Mouse (Mus musculus) intestine, postnatal 0 days (tissue): ENCODE measurements around the gene Irf7. TPM values are rescaled to one million over a fixed set of nuclear protein-coding genes. Genes with fewer than 3 reads are reported as not detected.
A peak's percentile ranks its signal among the peaks of the same experiment; 100 is the strongest.

Experiments used
- ATAC-seq: fragments of 200-750 bp; cut with Nextera tagmentation; 2 replicates; pipeline ENCODE4 v1.8.0; 2017; ENCODE audit warnings: mild to moderate bottlenecking, moderate TSS enrichment, moderate library complexity
- H3K27ac ChIP-seq: fragments of 300-500 bp; sonication (generic); 2 replicates; pipeline ENCODE4 v1.5.1; 2014; ENCODE audit warnings: mild to moderate bottlenecking, low read depth, low read length, moderate library complexity
- H3K27me3 ChIP-seq: fragments of 300-500 bp; sonication (generic); replicated peaks from 2 replicates; pipeline ENCODE4 v1.6.1; 2014; ENCODE audit warnings: low read length, mixed read lengths; ENCODE audit not compliant: control insufficient read depth, insufficient read depth
- H3K36me3 ChIP-seq: fragments of 300-500 bp; sonication (generic); 2 replicates; pipeline ENCODE4 v1.6.1; 2014; ENCODE audit warnings: mild to moderate bottlenecking, moderate library complexity; ENCODE audit not compliant: control insufficient read depth, insufficient read depth
- H3K4me1 ChIP-seq: fragments of 300-500 bp; sonication (generic); replicated peaks from 2 replicates; pipeline ENCODE4 v1.6.1; 2014; ENCODE audit warnings: antibody characterized with exemption, low read length, mixed read lengths; ENCODE audit not compliant: control insufficient read depth, insufficient read depth
- H3K4me2 ChIP-seq: fragments of 300-500 bp; sonication (generic); replicated peaks from 2 replicates; pipeline ENCODE4 v1.6.1; 2014; ENCODE audit warnings: low read depth, mild to moderate bottlenecking, moderate library complexity
- H3K4me3 ChIP-seq: fragments of 300-500 bp; sonication (generic); 2 replicates; pipeline ENCODE4 v1.5.1; 2014; ENCODE audit warnings: low read depth, low read length
- H3K9ac ChIP-seq: fragments of 300-500 bp; sonication (generic); 2 replicates; pipeline ENCODE4 v1.6.1; 2014; ENCODE audit warnings: mild to moderate bottlenecking, low read depth, low read length
- H3K9me3 ChIP-seq: fragments of 300-500 bp; sonication (generic); 2 replicates; pipeline ENCODE4 v1.6.1; 2016; ENCODE audit warnings: mixed run types; ENCODE audit not compliant: control insufficient read depth
- CTCF ChIP-seq: sonication (generic); IDR thresholded peaks from 2 replicates; pipeline ENCODE4 v1.5.1; 2016; ENCODE audit warnings: low read depth, mild to moderate bottlenecking, control low read depth, antibody characterized with exemption, moderate library complexity
- WGBS: fragments of 180-500 bp; shearing (Covaris S2); extraction: QIAGEN DNeasy Blood & Tissue Kit; methylation state at CpG from one replicate; pipeline ENCODE4 v1.1.7; 2014; 5-methylcytosine and 5-hydroxymethylcytosine counted together
- polyA plus RNA-seq: library from polyadenylated mRNA; unstranded; fragments of >200 nt; fragmentation: Nextera tagmentation; extraction: Ambion mirVana; gene quantifications from 2 replicates; pipeline ENCODE4 v1.2.1, GENCODE M21; 2015

Gene Irf7
- polyA plus RNA-seq, 1 experiment from 2014 or later: 124 TPM

GRCm38 (mm10) chr7:141301386-141301785, 35.1 kb upstream of the Irf7 start:
- 82% methylated on average over 9 of the region's 9 CpGs for WGBS
- no peaks in the 10 kb centered on the region for H3K27me3 ChIP-seq
- H3K4me1 ChIP-seq: no peaks in the 10 kb centered on the region
- H3K27ac ChIP-seq: peak overlapping the region; percentile 66
- peak; percentile 42 for ATAC-seq
- no peak overlapping the region for H3K4me3 ChIP-seq
- no peak for TF ChIP-seq CTCF
- no peak overlapping the region for H3K9ac ChIP-seq
- H3K9me3 ChIP-seq: no peaks in the 10 kb centered on the region
- no peak overlapping the region for H3K4me2 ChIP-seq
- H3K36me3 ChIP-seq: peaks cover 60% of the 10 kb centered on the region

DNA sequence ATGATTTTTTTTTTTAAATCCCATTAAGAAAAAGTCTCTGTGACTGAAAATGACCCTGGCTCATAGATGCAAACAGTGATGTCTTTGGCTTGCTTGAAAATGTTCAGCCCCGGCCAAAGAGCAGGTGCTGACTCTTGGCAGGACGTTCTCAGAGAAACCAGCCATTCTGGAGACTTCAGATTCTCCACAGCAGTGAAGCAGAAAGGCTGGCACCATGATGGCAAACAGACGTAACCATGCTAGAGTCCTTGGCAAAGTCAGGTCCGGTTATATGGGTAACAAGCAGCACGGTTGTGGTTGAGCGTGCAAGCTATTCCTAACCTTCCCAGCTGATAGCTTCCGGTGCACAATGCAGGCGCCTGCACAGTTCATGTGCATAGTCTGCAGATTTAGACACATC, 32.9 kb upstream of the Irf7 start:
- no peaks in the 10 kb centered on the region for H3K9me3 ChIP-seq
- no peak overlapping the region for H3K4me2 ChIP-seq
- H3K9ac ChIP-seq: no peak overlapping the region
- peaks cover 12% of the 10 kb centered on the region; the same call in 1 of the 2 replicates for H3K27me3 ChIP-seq
- 94% methylated on average over 8 of the region's 8 CpGs for WGBS
- no peaks in the 10 kb centered on the region; the same call in 1 of the 2 replicates for H3K4me1 ChIP-seq
- H3K4me3 ChIP-seq: no peak overlapping the region
- peaks cover 38% of the 10 kb centered on the region for H3K36me3 ChIP-seq
- ATAC-seq: no peak
- no peak overlapping the region for H3K27ac ChIP-seq
- no peak for TF ChIP-seq CTCF

DNA sequence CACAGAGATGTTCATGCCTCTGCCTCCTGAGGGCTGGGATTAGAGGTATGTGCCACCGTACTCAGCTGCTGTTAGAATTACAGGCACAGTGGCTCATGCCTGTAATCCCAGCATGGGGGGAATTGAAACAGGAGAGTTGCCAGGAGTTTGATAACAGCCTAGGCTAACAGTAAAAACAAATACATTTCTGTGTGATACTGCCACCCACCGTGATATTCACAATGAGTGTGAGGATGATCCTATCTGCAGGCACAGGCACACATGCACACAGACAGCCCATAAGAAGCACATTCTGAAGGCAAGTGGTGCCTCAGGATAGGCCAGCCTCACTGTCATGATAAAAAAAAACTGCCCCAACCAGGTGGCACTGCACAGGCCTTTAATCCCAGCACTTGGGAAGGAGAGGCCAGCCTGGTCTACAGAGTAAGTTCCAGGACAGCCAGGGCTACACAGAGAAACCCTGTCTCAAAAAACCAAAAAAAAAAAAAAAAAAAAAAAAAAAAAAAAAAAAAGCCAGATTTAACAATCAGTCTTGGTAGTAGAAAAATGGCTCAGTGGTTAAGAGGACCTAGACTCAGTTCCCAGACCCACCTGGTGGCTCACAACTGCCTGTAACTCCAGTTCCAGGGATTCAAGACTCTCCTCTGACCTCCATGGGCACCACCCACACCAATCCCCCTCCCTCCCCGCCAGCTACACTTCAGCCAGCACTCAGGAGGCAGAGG, 31.8 kb upstream of the Irf7 start:
- H3K9me3 ChIP-seq: no peaks in the 10 kb centered on the region
- WGBS: 76% methylated on average over 3 of the region's 3 CpGs
- no peak overlapping the region for H3K9ac ChIP-seq
- no peak for TF ChIP-seq CTCF
- no peak overlapping the region for H3K4me2 ChIP-seq
- no peak overlapping the region for H3K4me3 ChIP-seq
- H3K27ac ChIP-seq: no peak overlapping the region
- no peak for ATAC-seq
- peaks cover 22% of the 10 kb centered on the region for H3K27me3 ChIP-seq
- no peaks in the 10 kb centered on the region; the same call in 1 of the 2 replicates for H3K4me1 ChIP-seq
- H3K36me3 ChIP-seq: peaks cover 29% of the 10 kb centered on the region

DNA sequence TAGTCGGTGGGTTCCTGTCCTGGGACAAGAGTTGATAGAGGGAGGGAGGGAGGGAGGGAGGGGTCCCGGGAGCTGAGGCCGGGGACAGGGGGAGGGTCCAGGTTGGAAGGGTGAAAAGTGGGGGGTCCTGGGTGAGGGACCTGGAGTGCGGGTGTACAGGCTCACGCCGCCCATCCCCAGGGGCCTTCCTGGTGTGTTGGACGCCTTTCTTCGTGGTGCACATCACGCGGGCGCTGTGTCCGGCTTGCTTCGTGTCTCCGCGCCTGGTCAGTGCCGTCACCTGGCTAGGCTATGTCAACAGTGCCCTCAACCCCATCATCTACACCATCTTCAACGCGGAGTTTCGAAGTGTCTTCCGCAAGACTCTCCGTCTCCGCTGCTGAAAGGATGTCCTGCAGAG, 28.2 kb upstream of the Irf7 start:
- peak overlapping the region; percentile 61 for H3K4me2 ChIP-seq
- WGBS: 13% methylated on average over 22 of the region's 22 CpGs
- H3K9me3 ChIP-seq: no peaks in the 10 kb centered on the region
- ATAC-seq: no peak
- peaks cover 42% of the 10 kb centered on the region for H3K27me3 ChIP-seq
- H3K4me1 ChIP-seq: peaks cover 5% of the 10 kb centered on the region; the same call in 1 of the 2 replicates
- H3K9ac ChIP-seq: no peak overlapping the region
- H3K36me3 ChIP-seq: peaks cover 10% of the 10 kb centered on the region; the same call in 1 of the 2 replicates
- H3K4me3 ChIP-seq: peak overlapping the region; percentile 27
- no peak for TF ChIP-seq CTCF
- H3K27ac ChIP-seq: no peak overlapping the region

DNA sequence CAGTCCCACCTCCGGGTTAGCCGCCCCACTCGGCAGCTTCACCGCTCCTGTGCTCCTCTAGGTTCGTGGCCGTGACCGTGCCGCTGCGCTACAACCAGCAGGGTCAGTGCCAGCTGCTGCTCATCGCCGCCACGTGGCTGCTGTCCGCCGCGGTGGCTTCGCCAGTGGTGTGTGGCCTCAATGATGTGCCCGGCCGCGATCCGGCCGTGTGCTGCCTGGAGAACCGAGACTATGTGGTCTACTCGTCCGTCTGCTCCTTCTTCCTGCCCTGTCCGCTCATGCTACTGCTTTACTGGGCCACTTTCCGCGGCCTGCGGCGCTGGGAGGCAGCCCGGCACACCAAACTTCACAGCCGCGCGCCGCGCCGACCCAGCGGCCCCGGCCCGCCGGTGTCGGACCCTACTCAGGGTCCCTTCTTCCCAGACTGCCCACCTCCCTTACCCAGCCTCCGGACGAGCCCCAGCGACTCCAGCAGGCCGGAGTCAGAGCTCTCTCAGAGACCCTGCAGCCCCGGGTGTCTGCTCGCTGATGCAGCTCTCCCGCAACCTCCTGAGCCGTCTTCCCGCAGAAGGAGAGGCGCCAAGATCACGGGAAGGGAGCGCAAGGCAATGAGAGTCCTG, 27.7 kb upstream of the Irf7 start:
- 1% methylated on average over 53 of the region's 53 CpGs for WGBS
- TF ChIP-seq CTCF: peak; percentile 47
- Histone ChIP-seq H3K4me1 (peaks cover 5% of the 10 kb centered on the region; the same call in 1 of the 2 replicates), H3K27me3 (peaks cover 42% of the 10 kb centered on the region), H3K9me3 (no peaks in the 10 kb centered on the region), H3K36me3 (peaks cover 10% of the 10 kb centered on the region; the same call in 1 of the 2 replicates), H3K4me2 (peak overlapping the region; percentile 61), H3K9ac (peak overlapping the region; percentile 42), H3K4me3 (peak overlapping the region; percentile 27), H3K27ac (no peak overlapping the region)
- peak; percentile 15; the same call in 1 of the 2 replicates for ATAC-seq

DNA sequence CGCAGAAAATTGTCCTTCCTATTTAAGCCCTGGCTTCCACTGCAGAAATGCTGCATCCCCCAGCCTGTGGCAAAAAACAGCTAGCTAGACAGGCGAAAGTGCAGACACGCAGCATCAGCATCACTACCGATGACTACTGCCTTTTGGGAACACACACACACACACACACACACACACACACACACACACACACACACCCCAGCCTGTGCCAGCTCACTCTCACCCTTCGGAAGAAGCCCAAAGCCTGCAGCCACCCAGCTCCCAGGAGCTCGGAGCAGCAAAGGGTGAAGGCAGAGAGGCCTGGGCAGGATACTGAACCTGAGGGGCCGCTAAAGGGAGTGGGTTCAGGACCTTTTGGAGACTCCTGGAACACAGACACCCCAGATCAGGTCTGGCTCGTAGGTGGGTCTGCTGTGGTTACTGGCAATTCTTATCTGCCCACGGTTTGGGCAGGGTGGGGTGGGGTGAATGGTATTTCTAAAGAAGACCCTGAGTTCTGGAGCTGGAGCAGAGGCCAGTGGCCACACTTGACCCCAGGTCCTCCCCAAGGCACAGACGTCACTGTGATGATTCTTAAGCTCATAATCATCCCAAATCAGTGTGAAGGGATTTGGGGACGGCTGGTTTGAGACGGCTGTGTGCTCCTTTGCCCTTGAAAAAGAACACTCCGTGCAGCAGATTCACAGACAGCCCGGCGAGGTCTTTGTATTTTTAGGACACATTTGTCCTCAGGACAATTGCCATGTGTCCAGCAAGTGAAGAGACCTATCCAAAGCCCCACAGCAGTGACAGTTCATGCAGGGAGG, 26.5 kb upstream of the Irf7 start:
- H3K36me3 ChIP-seq: peaks cover 8% of the 10 kb centered on the region; the same call in 1 of the 2 replicates
- no peak for TF ChIP-seq CTCF
- H3K27ac ChIP-seq: no peak overlapping the region
- H3K27me3 ChIP-seq: peaks cover 42% of the 10 kb centered on the region
- no peak for ATAC-seq
- no peaks in the 10 kb centered on the region for H3K9me3 ChIP-seq
- H3K4me2 ChIP-seq: no peak overlapping the region
- no peak overlapping the region for H3K4me3 ChIP-seq
- H3K9ac ChIP-seq: no peak overlapping the region
- peaks cover 5% of the 10 kb centered on the region; the same call in 1 of the 2 replicates for H3K4me1 ChIP-seq
- WGBS: 70% methylated on average over 15 of the region's 15 CpGs
